Mouse (Mus musculus) heart, postnatal 14 days (tissue): ENCODE results near the gene C87436. TPM values are rescaled to one million over a fixed set of nuclear protein-coding genes. Genes with fewer than 3 reads are reported as not detected.
A peak's percentile ranks its signal among the peaks of the same experiment; 100 is the strongest.

ENCODE experiments used
- DNase-seq, 2 experiments: peaks; one replicate each; pipeline ENCODE4 v3.0.0; 2021 to 2022
- intact Hi-C: fragments of 180-260 bp; cut with DNase I; formaldehyde crosslinking; loops from one replicate; pipeline ENCODE4 v1.15.1; 2025
- total RNA-seq, 2 experiments: library from RNA; stranded (reverse); gene quantifications; 2 replicates each; pipeline ENCODE4 v1.2.3; 2021

Gene C87436
- total RNA-seq, 2 experiments from 2014 or later: 11.4 to 12.4 TPM

DNA sequence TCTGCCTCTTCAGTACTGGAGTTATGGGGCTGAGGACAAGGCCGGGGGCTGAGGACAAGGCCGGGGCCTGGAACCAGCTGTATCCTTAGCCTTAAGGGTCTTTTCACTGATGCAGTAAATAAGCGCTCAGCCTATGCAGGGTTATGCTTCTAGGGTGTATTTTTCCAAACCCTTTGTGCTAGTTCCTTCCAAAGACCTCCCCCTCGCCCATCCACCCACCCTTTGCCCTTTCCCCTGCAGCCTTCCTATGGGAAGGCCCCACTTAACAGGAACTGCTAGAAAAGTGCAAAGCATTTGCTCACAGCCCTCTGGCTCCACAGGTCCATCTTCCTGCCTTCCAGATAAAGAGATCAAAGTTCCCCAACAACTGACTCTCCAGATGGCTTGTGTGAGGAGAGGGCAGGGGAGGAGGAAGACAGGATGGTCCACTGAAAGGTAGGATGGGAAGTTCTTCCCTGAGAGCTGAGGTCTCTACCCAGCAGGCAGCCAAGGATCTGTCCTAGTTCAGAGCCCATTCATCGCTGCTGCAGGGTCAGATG, 61.5 kb downstream of the C87436 start:
- intact Hi-C loops: no loop called here
- no peak for DNase-seq

- intact Hi-C loops: no loop called here
- DNase-seq: no peak
Observed at GRCm38 (mm10) chr6:86503513-86503912, 65.3 kb downstream of the C87436 start.

DNA sequence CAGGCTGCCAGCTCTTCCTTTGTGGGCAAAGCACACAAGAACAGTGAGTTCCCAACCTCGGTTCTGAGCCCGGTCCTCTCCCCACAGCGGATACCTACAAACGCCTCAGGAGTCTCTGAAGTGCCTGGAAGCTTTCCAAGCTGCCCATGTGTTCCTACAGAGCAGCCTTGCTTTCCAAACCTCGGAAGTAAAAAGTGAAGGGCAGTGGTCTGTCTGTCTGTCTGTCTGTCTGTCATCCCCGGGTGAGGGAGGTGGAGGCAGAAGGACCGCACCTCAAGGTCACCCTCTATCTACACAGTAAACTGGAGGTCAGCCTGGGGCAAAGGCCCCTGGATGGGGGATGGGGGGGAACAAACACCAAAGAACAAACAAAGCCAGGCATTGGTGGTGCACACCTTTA, 67.5 kb downstream of the C87436 start:
- intact Hi-C loops: no loop called here
- no peak for DNase-seq

DNA sequence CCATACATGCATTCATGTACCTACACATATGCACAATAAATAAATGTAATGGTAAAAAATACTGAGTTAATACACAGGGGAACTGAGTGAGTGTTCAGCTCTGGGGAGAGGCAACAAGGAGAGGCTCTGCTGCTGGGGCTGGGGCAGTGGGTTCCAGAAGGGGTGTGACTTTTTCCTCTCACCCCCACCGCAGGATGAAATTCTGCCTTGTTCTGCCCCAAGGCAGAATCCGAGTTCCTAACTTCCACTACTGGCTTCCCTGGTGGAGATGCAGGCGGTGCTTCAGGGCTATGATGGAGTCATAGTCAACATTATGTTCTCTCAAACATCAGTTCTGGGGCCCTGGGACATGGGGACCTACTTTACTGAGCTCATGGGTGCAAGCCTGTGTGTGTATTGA, 68.1 kb downstream of the C87436 start:
- intact Hi-C loops: no loop called here
- no peak for DNase-seq

DNA sequence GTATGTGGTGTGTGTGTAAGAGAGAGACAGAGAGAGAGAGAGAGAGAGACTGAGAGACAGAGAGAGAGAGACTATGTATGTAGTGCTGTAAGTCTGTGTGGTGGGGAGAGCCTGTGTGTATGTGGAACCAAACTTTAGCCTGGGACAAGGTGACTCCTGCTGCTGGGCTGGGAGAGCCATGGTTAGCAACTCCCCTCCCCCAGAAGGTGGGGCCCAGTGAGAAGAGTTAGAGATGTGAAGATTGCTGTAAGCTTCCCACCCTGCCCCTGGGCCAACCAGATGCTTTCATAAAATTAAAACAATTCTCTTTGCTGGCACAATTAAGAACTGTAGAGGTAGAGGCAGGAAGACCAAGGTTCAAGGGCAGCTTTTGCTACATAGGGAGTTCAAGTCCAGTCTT, 68.9 kb downstream of the C87436 start:
- intact Hi-C loops: no loop called here
- DNase-seq: no peak

- intact Hi-C loops: no loop called here
- no peak for DNase-seq
Observed at GRCm38 (mm10) chr6:86508736-86509135, 70.6 kb downstream of the C87436 start.

GRCm38 (mm10) chr6:86509194-86509865, 71.2 kb downstream of the C87436 start:
- intact Hi-C loops: no loop called here
- no peak for DNase-seq

DNA sequence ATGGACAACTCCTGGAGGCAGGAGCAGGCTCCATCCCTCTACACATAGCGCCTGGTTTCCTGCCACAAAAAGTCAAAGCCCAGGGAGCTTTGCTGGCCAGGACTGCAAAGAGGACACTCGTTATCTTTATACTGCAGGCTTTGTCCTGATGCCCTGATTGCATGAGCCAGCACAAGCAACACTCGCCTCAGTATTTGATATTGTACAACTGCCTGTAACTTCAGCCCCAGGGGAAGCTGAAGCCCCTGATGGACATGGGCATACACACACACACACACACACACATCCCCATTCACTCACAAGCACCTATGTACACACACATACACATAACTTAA, 71.7 kb downstream of the C87436 start:
- intact Hi-C loops: no loop called here
- no peak for DNase-seq

DNA sequence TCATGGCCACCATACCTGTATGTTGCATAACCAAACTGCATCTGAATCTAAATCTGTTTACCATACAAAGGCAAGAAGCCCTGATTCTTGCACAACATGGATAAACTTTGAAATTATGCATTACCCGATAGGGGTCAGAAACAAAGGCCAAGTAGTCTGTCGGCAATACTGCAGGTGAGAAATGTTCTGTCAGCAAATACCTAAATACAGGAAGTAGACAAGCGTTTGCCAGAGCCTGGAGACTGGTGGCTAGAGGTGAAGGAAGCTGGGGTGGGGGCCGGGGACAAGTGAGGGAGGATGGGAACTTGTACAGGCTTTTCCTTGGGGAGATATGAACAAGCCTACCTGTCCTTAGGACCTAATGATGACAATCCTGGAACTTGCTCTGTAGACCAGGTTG, 72.8 kb downstream of the C87436 start:
- intact Hi-C loops: no loop called here

GRCm38 (mm10) chr6:86513296-86513695, 75.1 kb downstream of the C87436 start:
- no peak for DNase-seq
- intact Hi-C loops: no loop called here

More for the DNA sequence above, 72.8 kb downstream of the C87436 start:
- DNase-seq: no peak

- intact Hi-C loops: no loop called here
- DNase-seq: peak; percentile 34 to 56
Observed at GRCm38 (mm10) chr6:86516021-86516420, 77.8 kb downstream of the C87436 start.

- intact Hi-C loops: no loop called here
- DNase-seq: no peak
Observed at GRCm38 (mm10) chr6:86519767-86520345, 81.7 kb downstream of the C87436 start.

DNA sequence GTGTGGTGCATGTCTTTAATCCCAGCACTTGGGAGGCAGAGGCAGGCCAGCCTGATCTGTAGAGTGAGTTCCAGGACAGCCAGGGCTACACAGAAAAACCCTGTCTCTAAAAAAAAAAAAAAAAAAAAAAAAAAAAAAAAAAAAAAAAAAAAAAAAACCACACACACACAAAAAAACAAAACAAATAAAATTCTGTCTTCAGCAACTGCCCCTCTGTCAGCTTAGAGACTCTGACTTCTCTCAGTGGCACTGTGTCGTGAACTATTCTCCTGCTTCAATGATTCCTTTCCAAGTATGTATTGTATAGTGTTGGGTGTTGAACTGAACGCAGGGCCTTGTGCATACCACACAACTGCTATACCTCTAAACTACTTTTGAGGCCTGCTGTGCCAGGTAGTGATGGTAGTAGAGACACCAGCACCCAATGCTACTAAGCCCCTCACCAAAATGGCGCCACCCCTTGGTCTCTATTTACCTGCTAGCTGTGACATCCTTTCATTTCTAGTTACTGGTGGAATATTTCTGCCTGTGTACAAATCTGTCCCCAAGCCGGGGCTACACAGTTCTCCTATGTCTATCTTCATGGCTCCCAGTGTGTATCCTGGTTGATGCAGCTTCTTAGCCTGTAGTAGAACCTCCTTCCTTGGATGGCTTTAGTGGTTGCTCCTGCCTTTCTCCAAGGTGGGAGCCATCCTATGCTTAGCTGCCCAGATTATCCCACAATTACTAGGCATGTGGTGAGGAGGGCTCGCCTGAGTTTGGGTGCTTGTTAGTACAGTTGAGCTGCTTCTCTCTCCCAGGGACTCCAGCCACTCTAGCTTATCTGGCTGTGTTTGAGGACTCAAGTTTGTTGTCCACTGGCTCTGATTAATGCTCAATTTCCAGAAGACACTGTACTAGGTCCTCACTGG, 84.1 kb downstream of the C87436 start:
- DNase-seq: no peak
- intact Hi-C loops: no loop called here

Other genes with a start within 250 kb of the C87436 start
- 1 to 10 TPM; 1.3 to 1.4 TPM for gene Tgfa, start 243.2 kb upstream of the C87436 start, total RNA-seq
- gene Fam136a, start 72.7 kb upstream of the C87436 start, total RNA-seq: 10 to 100 TPM; 26.0 to 27.2 TPM
- gene Snrpg, start 67.1 kb upstream of the C87436 start, total RNA-seq: 10 to 100 TPM; 51.1 to 52.4 TPM
- gene Pcyox1, start 41.2 kb upstream of the C87436 start, total RNA-seq: 10 to 100 TPM; 68.1 to 69.2 TPM
- 10 to 100 TPM; 38.5 to 39.9 TPM for gene Tia1, start 34.2 kb upstream of the C87436 start, total RNA-seq
- gene Gm44790, start 11.7 kb upstream of the C87436 start, total RNA-seq: not detected
- 100 to 1,000 TPM; 168 to 179 TPM for gene Pcbp1, start 87.9 kb downstream of the C87436 start, total RNA-seq
- under 1 TPM in 1 of 2 experiments, not detected in 1; 0.27 TPM for gene Asprv1, start 189.8 kb downstream of the C87436 start, total RNA-seq
- 1 to 10 TPM; 7.8 to 8.0 TPM for gene Mxd1, start 230.8 kb downstream of the C87436 start, total RNA-seq
- gene Snrnp27, start 246.1 kb downstream of the C87436 start, total RNA-seq: 10 to 100 TPM; 40.1 to 45.9 TPM